Mouse (Mus musculus): ENCODE data around the gene Rundc1. TPM values are rescaled to one million over a fixed set of nuclear protein-coding genes. Genes with fewer than 3 reads are reported as not detected.
A peak's percentile ranks its signal among the peaks of the same experiment; 100 is the strongest.

The Rundc1 gene
- polyA plus RNA-seq, 1 experiment from 2014 or later: 14.7 TPM

- Histone ChIP-seq H3K9me3 (replicated peaks; ENCODE audit: control insufficient read depth, low read length) (no peaks in the 10 kb centered on the region), H3K27me3 (replicated peaks; ENCODE audit: control insufficient read depth, insufficient read depth, low read length) (no peaks in the 10 kb centered on the region), H3K4me2 (ENCODE audit: low read length) (no peak overlapping the region), H3K4me3 (ENCODE audit: low read depth, low read length) (no peak overlapping the region), H3K27ac (ENCODE audit: low read depth, low read length) (no peak overlapping the region), H3K4me1 (ENCODE audit: control insufficient read depth, insufficient read depth, low read length) (peaks cover 4% of the 10 kb centered on the region; the same call in 1 of the 2 replicates), H3K9ac (ENCODE audit: low read length) (no peak overlapping the region), H3K36me3 (ENCODE audit: control insufficient read depth, insufficient read depth, low read length) (peaks cover under 1% of the 10 kb centered on the region; the same call in 1 of the 2 replicates)
- DNase-seq (ENCODE audit: low spot score) (no peak), ATAC-seq (no peak)
- 53% methylated on average over 6 of the region's 6 CpGs for WGBS
Measured at GRCm38 (mm10) chr11:101418991-101419390, 5.9 kb upstream of the Rundc1 start.

GRCm38 (mm10) chr11:101419610-101420009 is 5.3 kb upstream of the Rundc1 start:
- DNase-seq (ENCODE audit: low spot score) (peak; percentile 26), ATAC-seq (no peak)
- 23% methylated on average over 3 of the region's 3 CpGs for WGBS
- H3K9ac ChIP-seq (ENCODE audit: low read length): no peak overlapping the region
- peaks cover 10% of the 10 kb centered on the region; the same call in 1 of the 2 replicates for H3K4me1 ChIP-seq (ENCODE audit: control insufficient read depth, insufficient read depth, low read length)
- no peak overlapping the region for H3K27ac ChIP-seq (ENCODE audit: low read depth, low read length)
- H3K4me2 ChIP-seq (ENCODE audit: low read length): no peak overlapping the region
- no peaks in the 10 kb centered on the region for H3K9me3 ChIP-seq (replicated peaks; ENCODE audit: control insufficient read depth, low read length)
- no peak overlapping the region for H3K4me3 ChIP-seq (ENCODE audit: low read depth, low read length)
- no peaks in the 10 kb centered on the region for H3K27me3 ChIP-seq (replicated peaks; ENCODE audit: control insufficient read depth, insufficient read depth, low read length)
- H3K36me3 ChIP-seq (ENCODE audit: control insufficient read depth, insufficient read depth, low read length): no peaks in the 10 kb centered on the region

DNA sequence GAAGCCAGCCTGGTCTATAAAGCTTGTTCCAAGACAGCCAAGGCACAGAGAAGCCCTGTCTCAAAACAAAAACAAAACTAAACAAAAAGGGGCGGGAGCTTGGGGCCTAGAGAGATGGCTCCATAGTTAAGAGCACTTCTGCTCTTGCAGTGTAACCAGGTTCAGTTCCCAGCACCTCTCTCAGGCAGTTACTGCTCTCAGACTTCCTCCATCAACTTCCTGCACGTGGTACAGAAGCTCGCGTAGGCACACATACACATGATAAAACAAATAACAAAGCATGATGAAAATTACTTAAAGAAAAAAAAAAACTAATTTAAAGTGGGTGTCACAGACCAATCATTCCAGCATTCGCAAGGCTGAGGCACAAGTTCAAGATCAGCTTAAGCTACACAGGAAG is 4.7 kb upstream of the Rundc1 start:
- Histone ChIP-seq H3K27me3 (replicated peaks; ENCODE audit: control insufficient read depth, insufficient read depth, low read length) (no peaks in the 10 kb centered on the region), H3K9ac (ENCODE audit: low read length) (no peak overlapping the region), H3K4me2 (ENCODE audit: low read length) (no peak overlapping the region), H3K4me3 (ENCODE audit: low read depth, low read length) (no peak overlapping the region), H3K27ac (ENCODE audit: low read depth, low read length) (no peak overlapping the region), H3K9me3 (replicated peaks; ENCODE audit: control insufficient read depth, low read length) (no peaks in the 10 kb centered on the region), H3K36me3 (ENCODE audit: control insufficient read depth, insufficient read depth, low read length) (no peaks in the 10 kb centered on the region), H3K4me1 (ENCODE audit: control insufficient read depth, insufficient read depth, low read length) (peaks cover 10% of the 10 kb centered on the region; the same call in 1 of the 2 replicates)
- ATAC-seq (no peak), DNase-seq (ENCODE audit: low spot score) (no peak)
- 85% methylated on average over 5 of the region's 5 CpGs for WGBS

- Histone ChIP-seq H3K36me3 (ENCODE audit: control insufficient read depth, insufficient read depth, low read length) (0 out of 2 replicates have a peak, but pooled peaks cover 4% of the 10 kb centered on the region), H3K9ac (ENCODE audit: low read length) (peak within 1 kb of the TSS; percentile 84), H3K4me3 (ENCODE audit: low read depth, low read length) (peak within 1 kb of the TSS; percentile 94), H3K4me1 (ENCODE audit: control insufficient read depth, insufficient read depth, low read length) (peaks cover 22% of the 10 kb centered on the region), H3K27me3 (replicated peaks; ENCODE audit: control insufficient read depth, insufficient read depth, low read length) (no peaks in the 10 kb centered on the region), H3K9me3 (replicated peaks; ENCODE audit: control insufficient read depth, low read length) (no peaks in the 10 kb centered on the region), H3K27ac (ENCODE audit: low read depth, low read length) (peak within 1 kb of the TSS; percentile 75), H3K4me2 (ENCODE audit: low read length) (peak within 1 kb of the TSS; percentile 89)
- WGBS: 6% methylated on average over 23 of the region's 23 CpGs
- peak; percentile 32 for ATAC-seq
- DNase-seq (ENCODE audit: low spot score): no peak
Measured at GRCm38 (mm10) chr11:101424105-101424851, 607 bp upstream of the Rundc1 start, which contains the start of gene Gm27029. Gene Gm27029, minus strand, starts transcription at chr11:101424796.

- no peak overlapping the region for H3K27ac ChIP-seq (ENCODE audit: low read depth, low read length)
Measured at GRCm38 (mm10) chr11:101426165-101426564, 1.3 kb downstream of the Rundc1 start.

GRCm38 (mm10) chr11:101431327-101431726 is 6.4 kb downstream of the Rundc1 start:
- DNase-seq (ENCODE audit: low spot score) (no peak), ATAC-seq (no peak)
- no peak overlapping the region for H3K27ac ChIP-seq (ENCODE audit: low read depth, low read length)
- no peaks in the 10 kb centered on the region for H3K9me3 ChIP-seq (replicated peaks; ENCODE audit: control insufficient read depth, low read length)
- 93% methylated on average over 9 of the region's 9 CpGs for WGBS
- H3K27me3 ChIP-seq (replicated peaks; ENCODE audit: control insufficient read depth, insufficient read depth, low read length): no peaks in the 10 kb centered on the region
- H3K4me1 ChIP-seq (ENCODE audit: control insufficient read depth, insufficient read depth, low read length): peaks cover 8% of the 10 kb centered on the region
- H3K36me3 ChIP-seq (ENCODE audit: control insufficient read depth, insufficient read depth, low read length): peaks cover 63% of the 10 kb centered on the region
- H3K4me3 ChIP-seq (ENCODE audit: low read depth, low read length): no peak overlapping the region
- H3K9ac ChIP-seq (ENCODE audit: low read length): no peak overlapping the region
- H3K4me2 ChIP-seq (ENCODE audit: low read length): no peak overlapping the region

More at GRCm38 (mm10) chr11:101426165-101426564, 1.3 kb downstream of the Rundc1 start:
- Histone ChIP-seq H3K36me3 (ENCODE audit: control insufficient read depth, insufficient read depth, low read length) (peaks cover 20% of the 10 kb centered on the region), H3K27me3 (replicated peaks; ENCODE audit: control insufficient read depth, insufficient read depth, low read length) (no peaks in the 10 kb centered on the region), H3K9ac (ENCODE audit: low read length) (peak overlapping the region; percentile 84; the same call in 1 of the 2 replicates), H3K4me3 (ENCODE audit: low read depth, low read length) (peak overlapping the region; percentile 94), H3K9me3 (replicated peaks; ENCODE audit: control insufficient read depth, low read length) (no peaks in the 10 kb centered on the region), H3K4me1 (ENCODE audit: control insufficient read depth, insufficient read depth, low read length) (peaks cover 22% of the 10 kb centered on the region), H3K4me2 (ENCODE audit: low read length) (peak overlapping the region; percentile 89)
- 74% methylated on average over 8 of the region's 8 CpGs for WGBS
- no peak for DNase-seq (ENCODE audit: low spot score)
- no peak for ATAC-seq

DNA sequence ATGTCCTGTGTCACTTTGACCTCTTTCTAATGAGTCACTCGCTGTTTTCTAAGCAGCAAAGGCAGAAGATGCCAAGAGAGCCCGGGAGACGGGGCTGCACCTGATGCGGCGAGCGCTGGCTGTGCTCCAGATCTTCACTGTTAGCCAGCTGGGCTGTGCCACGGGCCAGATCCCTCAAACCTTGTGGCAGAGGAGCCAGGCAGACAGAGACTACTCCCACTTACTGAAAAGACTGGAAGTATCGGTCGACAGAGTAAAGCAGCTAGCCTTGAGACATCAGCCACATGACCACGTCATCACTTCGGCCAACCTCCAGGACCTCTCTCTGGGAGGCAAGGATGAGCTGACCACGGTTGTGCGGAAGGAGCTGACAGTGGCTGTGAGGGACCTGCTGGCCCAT is 8.5 kb downstream of the Rundc1 start:
- ATAC-seq: no peak
- H3K4me1 ChIP-seq (ENCODE audit: control insufficient read depth, insufficient read depth, low read length): no peaks in the 10 kb centered on the region
- H3K9ac ChIP-seq (ENCODE audit: low read length): no peak overlapping the region
- H3K27me3 ChIP-seq (replicated peaks; ENCODE audit: control insufficient read depth, insufficient read depth, low read length): no peaks in the 10 kb centered on the region
- WGBS: 88% methylated on average over 13 of the region's 13 CpGs
- H3K27ac ChIP-seq (ENCODE audit: low read depth, low read length): no peak overlapping the region
- no peak overlapping the region for H3K4me2 ChIP-seq (ENCODE audit: low read length)
- no peak for DNase-seq (ENCODE audit: low spot score)
- no peaks in the 10 kb centered on the region for H3K9me3 ChIP-seq (replicated peaks; ENCODE audit: control insufficient read depth, low read length)
- no peak overlapping the region for H3K4me3 ChIP-seq (ENCODE audit: low read depth, low read length)
- peaks cover 63% of the 10 kb centered on the region for H3K36me3 ChIP-seq (ENCODE audit: control insufficient read depth, insufficient read depth, low read length)

GRCm38 (mm10) chr11:101435831-101436230 is 10.9 kb downstream of the Rundc1 start:
- H3K9ac ChIP-seq (ENCODE audit: low read length): no peak overlapping the region
- no peaks in the 10 kb centered on the region for H3K27me3 ChIP-seq (replicated peaks; ENCODE audit: control insufficient read depth, insufficient read depth, low read length)
- H3K4me3 ChIP-seq (ENCODE audit: low read depth, low read length): no peak overlapping the region
- 85% methylated on average over 4 of the region's 4 CpGs for WGBS
- no peaks in the 10 kb centered on the region for H3K9me3 ChIP-seq (replicated peaks; ENCODE audit: control insufficient read depth, low read length)
- DNase-seq (ENCODE audit: low spot score): no peak
- ATAC-seq: no peak
- H3K36me3 ChIP-seq (ENCODE audit: control insufficient read depth, insufficient read depth, low read length): peaks cover 46% of the 10 kb centered on the region
- no peak overlapping the region for H3K4me2 ChIP-seq (ENCODE audit: low read length)
- no peaks in the 10 kb centered on the region for H3K4me1 ChIP-seq (ENCODE audit: control insufficient read depth, insufficient read depth, low read length)
- H3K27ac ChIP-seq (ENCODE audit: low read depth, low read length): no peak overlapping the region

- DNase-seq (ENCODE audit: low spot score) (no peak), ATAC-seq (no peak)
- no peak overlapping the region for H3K4me3 ChIP-seq (ENCODE audit: low read depth, low read length)
- H3K36me3 ChIP-seq (ENCODE audit: control insufficient read depth, insufficient read depth, low read length): peaks cover 35% of the 10 kb centered on the region
- H3K4me1 ChIP-seq (ENCODE audit: control insufficient read depth, insufficient read depth, low read length): no peaks in the 10 kb centered on the region
- H3K4me2 ChIP-seq (ENCODE audit: low read length): no peak overlapping the region
- no peak overlapping the region for H3K27ac ChIP-seq (ENCODE audit: low read depth, low read length)
- H3K9me3 ChIP-seq (replicated peaks; ENCODE audit: control insufficient read depth, low read length): no peaks in the 10 kb centered on the region
- H3K9ac ChIP-seq (ENCODE audit: low read length): no peak overlapping the region
- 51% methylated on average over 4 of the region's 4 CpGs for WGBS
- H3K27me3 ChIP-seq (replicated peaks; ENCODE audit: control insufficient read depth, insufficient read depth, low read length): no peaks in the 10 kb centered on the region
Measured at GRCm38 (mm10) chr11:101436916-101437315, 12.0 kb downstream of the Rundc1 start.
